Mouse (Mus musculus) midbrain, embryonic 11.5 days (tissue): ENCODE data around the gene Setd5. TPM values are rescaled to one million over a fixed set of nuclear protein-coding genes. Genes with fewer than 3 reads are reported as not detected.

Experiments used
- ATAC-seq: fragments of 200-750 bp; cut with Nextera tagmentation; 2 replicates; pipeline ENCODE4 v1.8.0; 2017; ENCODE audit warnings: moderate TSS enrichment, moderate library complexity; ENCODE audit not compliant: low FRiP score
- DNase-seq: peaks from one replicate; pipeline ENCODE4 v3.0.0; 2015; ENCODE audit warnings: low spot score; ENCODE audit errors: missing footprints
- H3K27ac ChIP-seq: fragments of 300-500 bp; sonication (generic); 2 replicates; pipeline ENCODE4 v1.5.1; 2014; ENCODE audit warnings: low read depth, low read length
- H3K27me3 ChIP-seq: fragments of 300-500 bp; sonication (generic); 2 replicates; pipeline ENCODE4 v1.6.1; 2014; ENCODE audit warnings: mild to moderate bottlenecking, low read length, moderate library complexity, mixed read lengths; ENCODE audit not compliant: control insufficient read depth, insufficient read depth
- H3K36me3 ChIP-seq: fragments of 300-500 bp; sonication (generic); 2 replicates; pipeline ENCODE4 v1.6.1; 2014; ENCODE audit warnings: mild to moderate bottlenecking, low read length, moderate library complexity, mixed read lengths; ENCODE audit not compliant: control insufficient read depth, insufficient read depth
- H3K4me1 ChIP-seq: fragments of 300-500 bp; sonication (generic); 2 replicates; pipeline ENCODE4 v1.6.1; 2014; ENCODE audit warnings: low read length; ENCODE audit not compliant: control insufficient read depth, insufficient read depth
- H3K4me2 ChIP-seq: fragments of 300-500 bp; sonication (generic); 2 replicates; pipeline ENCODE4 v1.6.1; 2014; ENCODE audit warnings: mild to moderate bottlenecking, moderate library complexity
- H3K4me3 ChIP-seq: fragments of 300-500 bp; sonication (generic); 2 replicates; pipeline ENCODE4 v1.5.1; 2014; ENCODE audit warnings: low read depth, low read length
- H3K9ac ChIP-seq: fragments of 300-500 bp; sonication (generic); 2 replicates; pipeline ENCODE4 v1.6.1; 2014; ENCODE audit warnings: low read length
- H3K9me3 ChIP-seq: fragments of 300-500 bp; sonication (generic); 2 replicates; pipeline ENCODE4 v1.6.1; 2016; ENCODE audit warnings: low read length; ENCODE audit not compliant: control insufficient read depth
- WGBS: fragments of 180-500 bp; shearing (Covaris S2); extraction: QIAGEN DNeasy Blood & Tissue Kit; methylation state at CpG from one replicate; pipeline ENCODE4 v1.1.7; 2014; 5-methylcytosine and 5-hydroxymethylcytosine counted together
- polyA plus RNA-seq: library from polyadenylated mRNA; unstranded; fragments of >200 nt; fragmentation: Nextera tagmentation; extraction: Ambion mirVana; gene quantifications from 2 replicates; pipeline ENCODE4 v1.2.1, GENCODE M21; 2014

The Setd5 gene
- polyA plus RNA-seq, 1 experiment from 2014 or later = 75.5 TPM

- no peak overlapping the region for H3K9ac ChIP-seq
- no peak overlapping the region for H3K4me3 ChIP-seq
- H3K9me3 ChIP-seq = no peaks in the 10 kb centered on the region
- peaks cover 13% of the 10 kb centered on the region for H3K36me3 ChIP-seq
- H3K4me1 ChIP-seq = no peaks in the 10 kb centered on the region
- ATAC-seq = no peak
- no peak overlapping the region for H3K27ac ChIP-seq
- DNase-seq = no peak
- 98% methylated on average over 1 of the region's 1 CpGs for WGBS
- no peaks in the 10 kb centered on the region for H3K27me3 ChIP-seq
- no peak overlapping the region for H3K4me2 ChIP-seq
Measured at GRCm38 (mm10) chr6:113141389-113142094, 64.4 kb downstream of the Setd5 start.

GRCm38 (mm10) chr6:113144764-113145163 is 67.6 kb downstream of the Setd5 start:
- no peak for ATAC-seq
- Histone ChIP-seq H3K9ac (no peak overlapping the region), H3K9me3 (no peaks in the 10 kb centered on the region), H3K27ac (no peak overlapping the region), H3K36me3 (peaks cover 31% of the 10 kb centered on the region), H3K4me1 (no peaks in the 10 kb centered on the region), H3K27me3 (no peaks in the 10 kb centered on the region), H3K4me2 (no peak overlapping the region), H3K4me3 (no peak overlapping the region)
- 94% methylated on average over 1 of the region's 1 CpGs for WGBS
- DNase-seq = no peak

GRCm38 (mm10) chr6:113145249-113145648 is 68.1 kb downstream of the Setd5 start:
- H3K4me3 ChIP-seq = no peak overlapping the region
- no peak overlapping the region for H3K4me2 ChIP-seq
- no peak overlapping the region for H3K9ac ChIP-seq
- no peaks in the 10 kb centered on the region for H3K9me3 ChIP-seq
- 95% methylated on average over 4 of the region's 4 CpGs for WGBS
- H3K27me3 ChIP-seq = no peaks in the 10 kb centered on the region
- no peak overlapping the region for H3K27ac ChIP-seq
- peaks cover 35% of the 10 kb centered on the region for H3K36me3 ChIP-seq
- no peak for DNase-seq
- no peak for ATAC-seq
- H3K4me1 ChIP-seq = no peaks in the 10 kb centered on the region

- H3K9ac ChIP-seq = no peak overlapping the region
- 97% methylated on average over 8 of the region's 8 CpGs for WGBS
- H3K27ac ChIP-seq = no peak overlapping the region
- peaks cover 22% of the 10 kb centered on the region for H3K36me3 ChIP-seq
- ATAC-seq = no peak
- H3K9me3 ChIP-seq = no peaks in the 10 kb centered on the region
- no peak for DNase-seq
- no peak overlapping the region for H3K4me3 ChIP-seq
- H3K27me3 ChIP-seq = no peaks in the 10 kb centered on the region
- no peaks in the 10 kb centered on the region for H3K4me1 ChIP-seq
- no peak overlapping the region for H3K4me2 ChIP-seq
Measured at GRCm38 (mm10) chr6:113154071-113154470, 76.9 kb downstream of the Setd5 start.

- DNase-seq (no peak), ATAC-seq (no peak)
- Histone ChIP-seq H3K27me3 (no peaks in the 10 kb centered on the region), H3K9me3 (no peaks in the 10 kb centered on the region), H3K9ac (no peak overlapping the region), H3K4me2 (no peak overlapping the region), H3K27ac (no peak overlapping the region), H3K36me3 (peaks cover 16% of the 10 kb centered on the region), H3K4me3 (no peak overlapping the region), H3K4me1 (no peaks in the 10 kb centered on the region)
- 84% methylated on average over 6 of the region's 6 CpGs for WGBS
Measured at GRCm38 (mm10) chr6:113154886-113155285, 77.7 kb downstream of the Setd5 start.

GRCm38 (mm10) chr6:113156064-113156463 is 78.9 kb downstream of the Setd5 start:
- Histone ChIP-seq H3K36me3 (peaks cover 13% of the 10 kb centered on the region), H3K4me1 (no peaks in the 10 kb centered on the region), H3K4me3 (no peak overlapping the region), H3K9ac (no peak overlapping the region), H3K4me2 (no peak overlapping the region), H3K9me3 (no peaks in the 10 kb centered on the region), H3K27me3 (no peaks in the 10 kb centered on the region), H3K27ac (no peak overlapping the region)
- WGBS = 96% methylated on average over 4 of the region's 4 CpGs
- ATAC-seq (no peak), DNase-seq (no peak)

- peaks cover 2% of the 10 kb centered on the region; the same call in 1 of the 2 replicates for H3K36me3 ChIP-seq
- H3K4me1 ChIP-seq = no peaks in the 10 kb centered on the region
- DNase-seq (no peak), ATAC-seq (no peak)
- no peaks in the 10 kb centered on the region for H3K27me3 ChIP-seq
- 94% methylated on average over 10 of the region's 10 CpGs for WGBS
- no peak overlapping the region for H3K9ac ChIP-seq
- no peaks in the 10 kb centered on the region for H3K9me3 ChIP-seq
- no peak overlapping the region for H3K4me2 ChIP-seq
- H3K27ac ChIP-seq = no peak overlapping the region
- H3K4me3 ChIP-seq = no peak overlapping the region
Measured at GRCm38 (mm10) chr6:113160106-113160505, 82.9 kb downstream of the Setd5 start.

GRCm38 (mm10) chr6:113161982-113162381 is 84.8 kb downstream of the Setd5 start:
- no peak overlapping the region for H3K27ac ChIP-seq
- no peaks in the 10 kb centered on the region for H3K27me3 ChIP-seq
- no peaks in the 10 kb centered on the region for H3K9me3 ChIP-seq
- WGBS = 83% methylated on average over 1 of the region's 1 CpGs
- no peak overlapping the region for H3K9ac ChIP-seq
- H3K4me1 ChIP-seq = no peaks in the 10 kb centered on the region
- no peaks in the 10 kb centered on the region for H3K36me3 ChIP-seq
- no peak overlapping the region for H3K4me3 ChIP-seq
- no peak overlapping the region for H3K4me2 ChIP-seq
- no peak for ATAC-seq
- no peak for DNase-seq

GRCm38 (mm10) chr6:113163513-113163912 is 86.3 kb downstream of the Setd5 start:
- no peak overlapping the region for H3K4me2 ChIP-seq
- H3K9me3 ChIP-seq = no peaks in the 10 kb centered on the region
- no peak overlapping the region for H3K4me3 ChIP-seq
- no peak for ATAC-seq
- no peak overlapping the region for H3K27ac ChIP-seq
- no peak overlapping the region for H3K9ac ChIP-seq
- no peak for DNase-seq
- H3K4me1 ChIP-seq = no peaks in the 10 kb centered on the region
- no peaks in the 10 kb centered on the region for H3K27me3 ChIP-seq
- no peaks in the 10 kb centered on the region for H3K36me3 ChIP-seq
